Mouse (Mus musculus): ENCODE results near the gene Mgmt.

DNA sequence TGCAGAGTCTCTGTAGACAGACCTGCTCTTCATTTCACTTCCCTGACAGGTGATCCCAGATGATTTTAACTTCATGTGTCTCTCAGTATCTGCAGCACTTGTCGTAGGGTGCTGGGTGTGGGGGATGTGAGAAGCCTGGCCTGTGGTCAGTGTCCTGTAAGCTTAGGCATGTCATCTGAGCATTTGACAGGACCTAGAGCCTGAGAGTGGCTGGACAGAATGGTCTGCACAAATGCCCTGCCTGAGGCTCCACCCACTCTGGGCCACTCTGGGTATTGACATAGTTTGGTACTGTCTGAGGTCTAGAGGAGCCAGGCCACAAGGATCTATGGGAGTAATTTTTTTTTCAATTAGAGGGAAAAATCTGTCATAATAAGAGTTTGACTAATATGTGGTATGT lies 942 bp downstream of the Mgmt start:
- TF ChIP-seq EP300 (IDR thresholded peaks at IDR 0.05; ENCODE audit: low read depth in 1 of 2, low read length in 2 of 2), result no peak
- TF ChIP-seq CTCF (IDR thresholded peaks at IDR 0.05 in 2 of 3, conservative IDR thresholded peaks at IDR 0.05 in 1 of 3; ENCODE audit: control insufficient read depth in 1 of 3, insufficient read depth in 1 of 3, low read depth in 2 of 3, low read length in 3 of 3, poor library complexity in 1 of 3, severe bottlenecking in 1 of 3), result no peak
- no peak for TF ChIP-seq KAT2A (conservative IDR thresholded peaks at IDR 0.05; ENCODE audit: low read depth, low read length)
- no peak for TF ChIP-seq RAD21 (IDR thresholded peaks at IDR 0.05; ENCODE audit: low read depth, low read length)
- no peak for TF ChIP-seq MAFK (IDR thresholded peaks at IDR 0.05; ENCODE audit: borderline replicate concordance, low read depth, low read length)
